Mouse (Mus musculus): ENCODE measurements at regions not wholly inside any gene's neighbourhood (a gene's known extent, or its start where the extent isn't known, plus 50 kb on each side); places are given as distances from the start of the nearest gene placed in this dataset.
A peak's percentile ranks its signal among the peaks of the same experiment; 100 is the strongest.

- Histone ChIP-seq H3K36me3 (ENCODE audit: insufficient read depth, low read length) (no peaks in the 10 kb centered on the region), H3K4me1 (ENCODE audit: insufficient read depth, low read depth, low read length) (no peaks in the 10 kb centered on the region), H3K27me3 (replicated peaks; ENCODE audit: insufficient read depth, low read length) (no peaks in the 10 kb centered on the region), H3K9me3 (ENCODE audit: low read length) (no peaks in the 10 kb centered on the region), H3K27ac (ENCODE audit: low read length) (no peak overlapping the region), H3K9ac (replicated peaks; ENCODE audit: low read depth) (no peak overlapping the region), H3K4me3 (ENCODE audit: low read depth, low read length) (no peak overlapping the region), H3K4me2 (replicated peaks; ENCODE audit: low read depth, low read length) (no peak overlapping the region)
- DNase-seq (ENCODE audit: low spot score) (no peak), ATAC-seq (no peak)
- 84% methylated on average over 3 of the region's 3 CpGs for WGBS
- TF ChIP-seq EP300 (IDR thresholded peaks at IDR 0.05) (no peak), CTCF (IDR thresholded peaks at IDR 0.05) (no peak)
Observed at GRCm38 (mm10) chr17:89505288-89505687, 304.8 kb upstream of the Fshr start.

GRCm38 (mm10) chr17:89493547-89493946, 293.1 kb upstream of the Fshr start:
- Histone ChIP-seq H3K4me2 (replicated peaks; ENCODE audit: low read depth, low read length) (no peak overlapping the region), H3K4me3 (ENCODE audit: low read depth, low read length) (no peak overlapping the region), H3K9ac (replicated peaks; ENCODE audit: low read depth) (no peak overlapping the region), H3K9me3 (ENCODE audit: low read length) (no peaks in the 10 kb centered on the region), H3K4me1 (ENCODE audit: insufficient read depth, low read depth, low read length) (no peaks in the 10 kb centered on the region), H3K27me3 (replicated peaks; ENCODE audit: insufficient read depth, low read length) (no peaks in the 10 kb centered on the region), H3K27ac (ENCODE audit: low read length) (no peak overlapping the region), H3K36me3 (ENCODE audit: insufficient read depth, low read length) (no peaks in the 10 kb centered on the region)
- DNase-seq (ENCODE audit: low spot score) (no peak), ATAC-seq (no peak)
- no peak for TF ChIP-seq CTCF (IDR thresholded peaks at IDR 0.05)
- no peak for TF ChIP-seq EP300 (IDR thresholded peaks at IDR 0.05)
- 54% methylated on average over 2 of the region's 2 CpGs for WGBS

GRCm38 (mm10) chr17:89466486-89466885, 266.0 kb upstream of the Fshr start:
- 83% methylated on average over 1 of the region's 1 CpGs for WGBS
- no peak for DNase-seq (ENCODE audit: low spot score)
- ATAC-seq, result no peak
- no peaks in the 10 kb centered on the region for H3K27me3 ChIP-seq (replicated peaks; ENCODE audit: insufficient read depth, low read length)
- no peak overlapping the region for H3K27ac ChIP-seq (ENCODE audit: low read length)
- H3K4me1 ChIP-seq (ENCODE audit: insufficient read depth, low read depth, low read length), result no peaks in the 10 kb centered on the region
- no peaks in the 10 kb centered on the region for H3K36me3 ChIP-seq (ENCODE audit: insufficient read depth, low read length)
- H3K4me3 ChIP-seq (ENCODE audit: low read depth, low read length), result no peak overlapping the region
- TF ChIP-seq EP300 (IDR thresholded peaks at IDR 0.05), result no peak
- TF ChIP-seq CTCF (IDR thresholded peaks at IDR 0.05), result no peak
- H3K9me3 ChIP-seq (ENCODE audit: low read length), result no peaks in the 10 kb centered on the region
- H3K9ac ChIP-seq (replicated peaks; ENCODE audit: low read depth), result no peak overlapping the region
- H3K4me2 ChIP-seq (replicated peaks; ENCODE audit: low read depth, low read length), result no peak overlapping the region

GRCm38 (mm10) chr17:89465883-89466282, 265.4 kb upstream of the Fshr start:
- Histone ChIP-seq H3K4me3 (ENCODE audit: low read depth, low read length) (no peak overlapping the region), H3K4me2 (replicated peaks; ENCODE audit: low read depth, low read length) (no peak overlapping the region), H3K4me1 (ENCODE audit: insufficient read depth, low read depth, low read length) (no peaks in the 10 kb centered on the region), H3K36me3 (ENCODE audit: insufficient read depth, low read length) (no peaks in the 10 kb centered on the region), H3K27me3 (replicated peaks; ENCODE audit: insufficient read depth, low read length) (no peaks in the 10 kb centered on the region), H3K27ac (ENCODE audit: low read length) (no peak overlapping the region), H3K9ac (replicated peaks; ENCODE audit: low read depth) (no peak overlapping the region), H3K9me3 (ENCODE audit: low read length) (no peaks in the 10 kb centered on the region)
- ATAC-seq, result no peak
- DNase-seq (ENCODE audit: low spot score), result no peak
- 59% methylated on average over 5 of the region's 5 CpGs for WGBS
- TF ChIP-seq CTCF (IDR thresholded peaks at IDR 0.05), result no peak
- no peak for TF ChIP-seq EP300 (IDR thresholded peaks at IDR 0.05)

- WGBS, result 65% methylated on average over 5 of the region's 5 CpGs
- no peak for TF ChIP-seq EP300 (IDR thresholded peaks at IDR 0.05)
- no peak for TF ChIP-seq CTCF (IDR thresholded peaks at IDR 0.05)
- no peak for ATAC-seq
Observed at GRCm38 (mm10) chr17:89460438-89460837, 260.0 kb upstream of the Fshr start.

GRCm38 (mm10) chr17:89454301-89454700, 253.8 kb upstream of the Fshr start:
- 95% methylated on average over 3 of the region's 3 CpGs for WGBS
- H3K4me1 ChIP-seq (ENCODE audit: insufficient read depth, low read depth, low read length), result no peaks in the 10 kb centered on the region
- H3K36me3 ChIP-seq (ENCODE audit: insufficient read depth, low read length), result no peaks in the 10 kb centered on the region
- no peak overlapping the region for H3K27ac ChIP-seq (ENCODE audit: low read length)
- no peaks in the 10 kb centered on the region for H3K27me3 ChIP-seq (replicated peaks; ENCODE audit: insufficient read depth, low read length)
- no peak overlapping the region for H3K4me3 ChIP-seq (ENCODE audit: low read depth, low read length)
- no peak overlapping the region for H3K9ac ChIP-seq (replicated peaks; ENCODE audit: low read depth)
- H3K4me2 ChIP-seq (replicated peaks; ENCODE audit: low read depth, low read length), result no peak overlapping the region
- DNase-seq (ENCODE audit: low spot score), result peak; percentile 11
- ATAC-seq, result no peak
- TF ChIP-seq CTCF (IDR thresholded peaks at IDR 0.05) (no peak), EP300 (IDR thresholded peaks at IDR 0.05) (no peak)
- H3K9me3 ChIP-seq (ENCODE audit: low read length), result no peaks in the 10 kb centered on the region

More at GRCm38 (mm10) chr17:89460438-89460837, 260.0 kb upstream of the Fshr start:
- Histone ChIP-seq H3K36me3 (ENCODE audit: insufficient read depth, low read length) (no peaks in the 10 kb centered on the region), H3K9ac (replicated peaks; ENCODE audit: low read depth) (no peak overlapping the region), H3K27ac (ENCODE audit: low read length) (no peak overlapping the region), H3K4me1 (ENCODE audit: insufficient read depth, low read depth, low read length) (no peaks in the 10 kb centered on the region), H3K4me2 (replicated peaks; ENCODE audit: low read depth, low read length) (no peak overlapping the region), H3K27me3 (replicated peaks; ENCODE audit: insufficient read depth, low read length) (no peaks in the 10 kb centered on the region), H3K9me3 (ENCODE audit: low read length) (no peaks in the 10 kb centered on the region), H3K4me3 (ENCODE audit: low read depth, low read length) (no peak overlapping the region)
- no peak for DNase-seq (ENCODE audit: low spot score)

- H3K4me1 ChIP-seq (ENCODE audit: insufficient read depth, low read depth, low read length), result no peaks in the 10 kb centered on the region
- 67% methylated on average over 4 of the region's 4 CpGs for WGBS
Observed at GRCm38 (mm10) chr17:89450724-89451123, 250.2 kb upstream of the Fshr start.

More at GRCm38 (mm10) chr17:89450724-89451123, 250.2 kb upstream of the Fshr start:
- no peak overlapping the region for H3K9ac ChIP-seq (replicated peaks; ENCODE audit: low read depth)
- TF ChIP-seq CTCF (IDR thresholded peaks at IDR 0.05) (no peak), EP300 (IDR thresholded peaks at IDR 0.05) (no peak)
- no peak overlapping the region for H3K4me2 ChIP-seq (replicated peaks; ENCODE audit: low read depth, low read length)
- no peaks in the 10 kb centered on the region for H3K36me3 ChIP-seq (ENCODE audit: insufficient read depth, low read length)
- H3K9me3 ChIP-seq (ENCODE audit: low read length), result no peaks in the 10 kb centered on the region
- no peak for DNase-seq (ENCODE audit: low spot score)
- H3K27ac ChIP-seq (ENCODE audit: low read length), result no peak overlapping the region
- ATAC-seq, result no peak
- no peaks in the 10 kb centered on the region for H3K27me3 ChIP-seq (replicated peaks; ENCODE audit: insufficient read depth, low read length)
- H3K4me3 ChIP-seq (ENCODE audit: low read depth, low read length), result no peak overlapping the region
